Mouse (Mus musculus): ENCODE results near the gene Obscn. TPM values are rescaled to one million over a fixed set of nuclear protein-coding genes. Genes with fewer than 3 reads are reported as not detected.

The Obscn gene
- polyA plus RNA-seq, 1 experiment from 2014 or later, result 20.6 TPM

DNA sequence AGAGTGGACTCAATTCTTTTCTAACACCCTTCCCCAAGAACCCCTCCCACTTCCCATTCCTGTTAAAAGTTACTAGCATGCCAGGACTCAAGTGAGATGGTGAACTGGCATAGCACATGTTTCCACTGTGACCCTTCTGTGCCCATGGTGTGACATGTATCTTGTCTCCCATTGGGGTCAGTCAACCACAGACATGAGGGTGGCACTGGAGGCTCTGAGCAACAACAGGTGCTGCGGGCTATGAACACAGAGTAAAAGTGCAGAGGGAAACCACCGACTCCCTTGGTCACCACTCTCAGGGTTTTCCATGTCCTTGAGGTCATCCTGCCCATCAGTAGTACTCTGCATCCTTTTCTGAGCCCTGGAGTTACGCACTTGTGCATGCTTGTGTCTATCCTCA is 164.4 kb downstream of the Obscn start:
- no peaks in the 10 kb centered on the region for H3K9me3 ChIP-seq
- no peak overlapping the region for H3K4me3 ChIP-seq
- no peak for DNase-seq (ENCODE audit: low spot score)
- H3K27me3 ChIP-seq (ENCODE audit: insufficient read depth, poor library complexity, severe bottlenecking), result no peaks in the 10 kb centered on the region
- H3K27ac ChIP-seq, result no peak overlapping the region
- H3K36me3 ChIP-seq, result peaks cover 37% of the 10 kb centered on the region
- peaks cover 48% of the 10 kb centered on the region for H3K4me1 ChIP-seq
- WGBS, result 82% methylated on average over 3 of the region's 3 CpGs

- H3K27me3 ChIP-seq (ENCODE audit: insufficient read depth, poor library complexity, severe bottlenecking), result no peaks in the 10 kb centered on the region
- 0 out of 2 replicates have a peak overlapping the region, but pooled peaks have one; percentile 36 for H3K27ac ChIP-seq
- 84% methylated on average over 21 of the region's 21 CpGs for WGBS
- no peak for DNase-seq (ENCODE audit: low spot score)
- H3K36me3 ChIP-seq, result peaks cover 37% of the 10 kb centered on the region
- no peaks in the 10 kb centered on the region for H3K9me3 ChIP-seq
- peaks cover 52% of the 10 kb centered on the region for H3K4me1 ChIP-seq
- H3K4me3 ChIP-seq, result no peak overlapping the region
Measured at GRCm38 (mm10) chr11:58970831-58971530, 165.2 kb downstream of the Obscn start.

DNA sequence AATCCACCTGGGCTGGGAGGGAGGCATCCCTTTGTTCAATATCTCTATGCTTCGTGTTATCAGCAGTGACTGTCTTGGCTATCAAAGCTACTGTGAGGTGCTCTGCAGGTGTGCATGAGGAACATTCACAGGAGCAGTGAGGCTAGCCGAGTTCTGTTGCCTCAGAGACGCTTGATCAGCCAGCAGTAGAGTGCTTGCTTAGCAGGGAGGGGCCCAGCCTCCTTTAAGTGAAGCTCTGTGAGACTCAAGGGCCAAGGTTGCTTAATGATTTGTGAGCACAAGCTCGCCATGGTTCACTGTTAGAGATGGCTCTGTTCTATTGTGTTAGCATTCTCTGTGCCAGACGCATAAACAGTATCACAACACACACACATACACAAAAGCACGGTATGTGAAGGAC is 166.5 kb downstream of the Obscn start:
- H3K4me1 ChIP-seq, result peaks cover 61% of the 10 kb centered on the region
- no peak overlapping the region for H3K4me3 ChIP-seq
- no peak for DNase-seq (ENCODE audit: low spot score)
- H3K9me3 ChIP-seq, result no peaks in the 10 kb centered on the region
- no peak overlapping the region for H3K27ac ChIP-seq
- no peaks in the 10 kb centered on the region; the same call in 1 of the 2 replicates for H3K27me3 ChIP-seq (ENCODE audit: insufficient read depth, poor library complexity, severe bottlenecking)
- peaks cover 35% of the 10 kb centered on the region for H3K36me3 ChIP-seq
- 72% methylated on average over 6 of the region's 6 CpGs for WGBS

DNA sequence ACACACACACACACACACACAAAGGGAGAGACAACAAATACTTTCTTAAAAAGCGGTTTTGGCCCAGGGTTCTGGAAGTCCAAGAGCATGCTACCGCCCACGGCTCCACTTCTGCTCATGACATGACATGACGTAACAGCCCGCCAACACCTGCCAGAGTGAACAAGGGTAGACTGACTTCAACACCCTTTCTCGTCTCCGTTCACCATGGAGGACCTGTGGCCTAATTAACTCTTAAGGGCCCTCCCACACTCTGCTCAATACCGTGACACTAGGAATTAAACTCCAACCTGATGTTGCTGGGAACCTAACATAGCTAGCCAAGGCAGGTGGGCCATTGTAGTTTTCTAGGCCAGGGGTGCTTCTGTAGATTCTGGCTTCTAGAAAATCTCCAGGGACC is 167.2 kb downstream of the Obscn start:
- H3K36me3 ChIP-seq, result peaks cover 29% of the 10 kb centered on the region
- WGBS, result 69% methylated on average over 8 of the region's 8 CpGs
- no peaks in the 10 kb centered on the region for H3K9me3 ChIP-seq

GRCm38 (mm10) chr11:58968551-58968950 is 167.7 kb downstream of the Obscn start:
- H3K9me3 ChIP-seq, result no peaks in the 10 kb centered on the region
- 81% methylated on average over 7 of the region's 7 CpGs for WGBS
- peaks cover 54% of the 10 kb centered on the region for H3K4me1 ChIP-seq
- no peak overlapping the region for H3K27ac ChIP-seq
- DNase-seq (ENCODE audit: low spot score), result no peak
- no peak overlapping the region for H3K4me3 ChIP-seq
- peaks cover 27% of the 10 kb centered on the region for H3K36me3 ChIP-seq
- peaks cover 7% of the 10 kb centered on the region; the same call in 1 of the 2 replicates for H3K27me3 ChIP-seq (ENCODE audit: insufficient read depth, poor library complexity, severe bottlenecking)

More for the DNA sequence above, 167.2 kb downstream of the Obscn start:
- Histone ChIP-seq H3K4me3 (no peak overlapping the region), H3K27me3 (ENCODE audit: insufficient read depth, poor library complexity, severe bottlenecking) (peaks cover 3% of the 10 kb centered on the region; the same call in 1 of the 2 replicates), H3K4me1 (peaks cover 56% of the 10 kb centered on the region), H3K27ac (no peak overlapping the region)
- DNase-seq (ENCODE audit: low spot score), result no peak

DNA sequence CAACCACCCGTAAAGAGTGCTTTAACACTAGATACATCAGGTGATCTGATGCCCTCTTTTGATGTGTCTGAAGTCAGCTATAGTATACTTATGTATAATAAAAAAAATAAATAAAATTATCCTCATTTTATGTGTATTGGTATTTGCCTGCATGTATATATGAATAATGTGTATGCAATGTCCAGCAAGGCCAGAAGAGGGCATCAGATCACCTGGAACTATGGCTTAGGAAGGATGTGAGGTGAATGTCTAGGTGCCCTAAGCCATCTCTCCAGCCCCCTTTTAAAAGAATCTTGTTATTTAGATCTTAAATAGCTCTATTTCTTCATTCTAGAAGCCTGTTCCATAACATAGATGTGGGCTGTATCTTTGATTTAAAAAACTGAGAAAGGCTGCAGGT is 168.9 kb downstream of the Obscn start:
- Histone ChIP-seq H3K4me3 (no peak overlapping the region), H3K9me3 (no peaks in the 10 kb centered on the region), H3K27me3 (ENCODE audit: insufficient read depth, poor library complexity, severe bottlenecking) (peaks cover 19% of the 10 kb centered on the region), H3K27ac (no peak overlapping the region), H3K4me1 (peaks cover 53% of the 10 kb centered on the region), H3K36me3 (peaks cover 22% of the 10 kb centered on the region)
- 94% methylated on average over 1 of the region's 1 CpGs for WGBS
- no peak for DNase-seq (ENCODE audit: low spot score)

DNA sequence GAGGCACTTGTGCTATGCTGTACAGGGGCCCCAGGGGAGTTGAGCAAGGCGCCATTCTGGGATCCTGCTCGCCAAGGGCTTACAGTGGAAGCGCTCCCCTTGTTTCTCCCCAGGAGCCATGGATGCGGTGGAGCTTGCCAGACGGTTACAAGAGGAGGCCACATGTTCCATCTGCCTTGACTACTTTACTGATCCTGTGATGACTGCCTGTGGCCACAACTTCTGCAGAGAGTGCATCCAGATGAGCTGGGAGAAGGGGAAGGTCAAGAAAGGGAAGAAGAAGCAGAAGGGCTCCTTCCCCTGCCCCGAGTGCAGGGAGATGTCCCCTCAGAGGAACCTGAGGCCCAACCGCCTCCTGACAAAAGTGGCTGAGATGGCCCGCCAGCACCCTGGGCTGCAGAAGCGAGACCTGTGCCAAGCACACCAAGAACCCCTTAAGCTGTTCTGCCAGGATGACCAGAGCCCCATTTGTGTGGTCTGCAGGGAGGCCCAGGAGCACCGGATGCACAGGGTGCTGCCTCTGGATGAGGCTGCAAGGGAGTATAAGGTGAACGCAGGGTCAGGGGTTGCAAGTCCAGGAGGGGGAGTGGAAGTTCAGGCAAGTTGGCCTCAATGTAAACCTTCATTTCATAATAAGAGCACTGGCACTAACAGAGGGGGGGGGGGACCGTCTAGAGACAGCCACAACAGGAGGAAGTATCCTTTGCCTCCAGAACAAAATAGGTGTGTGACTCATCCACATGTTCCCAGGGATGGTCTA is 171.0 kb downstream of the Obscn start:
- no peak for DNase-seq (ENCODE audit: low spot score)
- H3K27me3 ChIP-seq (ENCODE audit: insufficient read depth, poor library complexity, severe bottlenecking), result peaks cover 31% of the 10 kb centered on the region
- H3K27ac ChIP-seq, result peak overlapping the region; percentile 64
- peaks cover 7% of the 10 kb centered on the region for H3K36me3 ChIP-seq
- H3K4me3 ChIP-seq, result peak overlapping the region; percentile 27; the same call in 1 of the 2 replicates
- H3K4me1 ChIP-seq, result peaks cover 34% of the 10 kb centered on the region
- WGBS, result 42% methylated on average over 12 of the region's 12 CpGs
- 0 out of 2 replicates have a peak, but pooled peaks cover 4% of the 10 kb centered on the region for H3K9me3 ChIP-seq

DNA sequence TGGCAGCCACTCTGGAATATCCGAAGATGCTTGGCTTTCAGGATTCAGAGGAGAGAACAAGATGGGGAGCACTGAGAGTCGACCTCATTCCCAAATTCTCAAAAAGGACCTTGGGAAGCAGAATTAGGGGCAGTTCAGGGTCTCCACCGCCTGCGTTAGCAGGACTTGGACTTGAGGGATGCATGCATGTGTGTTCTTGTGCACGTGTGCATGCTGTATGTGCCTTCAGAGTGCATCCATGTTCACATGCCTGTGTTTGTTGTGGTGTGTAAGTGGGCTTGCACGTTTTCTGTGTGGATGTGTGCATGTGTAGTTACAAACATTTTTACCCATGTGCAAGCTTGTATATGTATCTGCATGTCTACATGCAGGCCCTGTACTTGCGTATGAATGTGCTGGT is 172.0 kb downstream of the Obscn start:
- peaks cover 31% of the 10 kb centered on the region for H3K27me3 ChIP-seq (ENCODE audit: insufficient read depth, poor library complexity, severe bottlenecking)
- no peak for DNase-seq (ENCODE audit: low spot score)
- H3K4me1 ChIP-seq, result peaks cover 32% of the 10 kb centered on the region
- peaks cover 7% of the 10 kb centered on the region for H3K36me3 ChIP-seq
- H3K9me3 ChIP-seq, result 0 out of 2 replicates have a peak, but pooled peaks cover 4% of the 10 kb centered on the region
- no peak overlapping the region for H3K4me3 ChIP-seq
- 87% methylated on average over 7 of the region's 7 CpGs for WGBS
- no peak overlapping the region for H3K27ac ChIP-seq

DNA sequence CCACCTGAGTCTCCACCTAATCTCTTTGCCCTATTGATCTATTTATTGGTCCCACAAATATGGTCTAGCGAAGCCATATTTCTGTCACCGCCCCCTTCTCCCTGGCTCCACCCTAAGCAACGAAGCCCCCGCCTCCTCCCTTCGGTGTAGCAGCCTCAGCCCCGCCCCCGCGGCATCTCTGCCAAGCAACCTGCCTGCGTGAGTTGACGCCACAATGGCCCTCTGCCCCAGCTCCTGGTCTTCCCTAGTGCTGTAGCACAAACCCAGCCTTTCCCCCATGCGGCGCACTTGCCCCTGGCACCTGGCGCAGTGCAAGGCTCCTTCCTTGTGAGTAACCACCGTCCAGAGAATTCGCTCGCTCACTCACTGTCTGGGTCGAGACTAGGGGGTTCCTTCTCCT is 172.7 kb downstream of the Obscn start:
- Histone ChIP-seq H3K4me3 (no peak overlapping the region), H3K9me3 (0 out of 2 replicates have a peak, but pooled peaks cover 4% of the 10 kb centered on the region)
- DNase-seq (ENCODE audit: low spot score), result no peak

GRCm38 (mm10) chr11:58961364-58962177 is 174.6 kb downstream of the Obscn start:
- H3K27me3 ChIP-seq (ENCODE audit: insufficient read depth, poor library complexity, severe bottlenecking), result peaks cover 31% of the 10 kb centered on the region
- H3K27ac ChIP-seq, result no peak overlapping the region
- H3K4me1 ChIP-seq, result peaks cover 37% of the 10 kb centered on the region
- peak overlapping the region; percentile 30 for H3K4me3 ChIP-seq
- H3K9me3 ChIP-seq, result 0 out of 2 replicates have a peak, but pooled peaks cover 4% of the 10 kb centered on the region
- 47% methylated on average over 50 of the region's 50 CpGs for WGBS
- DNase-seq (ENCODE audit: low spot score), result no peak
- peaks cover 11% of the 10 kb centered on the region; the same call in 1 of the 2 replicates for H3K36me3 ChIP-seq

More for the DNA sequence above, 172.7 kb downstream of the Obscn start:
- WGBS, result 30% methylated on average over 17 of the region's 17 CpGs
- Histone ChIP-seq H3K27me3 (ENCODE audit: insufficient read depth, poor library complexity, severe bottlenecking) (peaks cover 31% of the 10 kb centered on the region), H3K27ac (no peak overlapping the region), H3K4me1 (peaks cover 32% of the 10 kb centered on the region), H3K36me3 (peaks cover 6% of the 10 kb centered on the region)

- 4% methylated on average over 40 of the region's 40 CpGs for WGBS
- Histone ChIP-seq H3K27ac (peak overlapping the region; percentile 33; the same call in 1 of the 2 replicates), H3K36me3 (peaks cover 12% of the 10 kb centered on the region; the same call in 1 of the 2 replicates), H3K27me3 (ENCODE audit: insufficient read depth, poor library complexity, severe bottlenecking) (peaks cover 31% of the 10 kb centered on the region), H3K9me3 (0 out of 2 replicates have a peak, but pooled peaks cover 4% of the 10 kb centered on the region), H3K4me1 (peaks cover 34% of the 10 kb centered on the region), H3K4me3 (peak overlapping the region; percentile 57)
- DNase-seq (ENCODE audit: low spot score), result peak; percentile 95
Measured at GRCm38 (mm10) chr11:58959921-58960465, 176.2 kb downstream of the Obscn start.

DNA sequence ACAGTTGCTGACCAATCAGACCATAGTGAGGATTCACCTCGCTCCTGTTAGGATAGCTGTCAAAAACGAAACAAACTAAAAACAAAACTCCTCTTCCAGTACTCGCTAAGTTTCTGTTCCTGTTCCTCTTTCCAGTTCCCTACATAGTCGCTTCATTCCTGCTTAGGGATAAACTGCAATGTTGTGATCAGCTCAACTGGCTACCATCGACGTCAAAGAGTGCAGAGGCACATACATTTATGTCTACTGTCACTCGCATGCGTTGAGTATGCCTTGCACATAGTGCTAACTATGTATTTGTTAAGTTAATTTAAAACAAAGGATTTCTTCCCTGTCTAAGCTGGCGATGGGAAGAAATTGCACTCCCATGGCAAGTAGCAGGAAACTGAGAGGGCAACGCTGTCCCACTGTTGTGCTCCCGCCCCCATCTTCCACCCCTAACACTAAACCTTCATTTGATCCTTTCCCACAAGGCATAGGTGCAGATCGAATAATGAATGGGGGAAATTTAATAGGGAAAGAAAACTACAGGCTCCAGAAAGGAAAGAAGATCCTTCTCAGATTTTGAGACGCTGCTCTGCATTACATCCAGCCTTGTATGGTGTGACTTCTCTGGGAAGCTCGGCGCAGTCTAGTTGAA is 176.9 kb downstream of the Obscn start:
- Histone ChIP-seq H3K36me3 (peaks cover 12% of the 10 kb centered on the region; the same call in 1 of the 2 replicates), H3K4me1 (peaks cover 29% of the 10 kb centered on the region), H3K4me3 (peak overlapping the region; percentile 57), H3K27ac (no peak overlapping the region), H3K27me3 (ENCODE audit: insufficient read depth, poor library complexity, severe bottlenecking) (peaks cover 31% of the 10 kb centered on the region), H3K9me3 (0 out of 2 replicates have a peak, but pooled peaks cover 4% of the 10 kb centered on the region)
- no peak for DNase-seq (ENCODE audit: low spot score)
- 41% methylated on average over 15 of the region's 15 CpGs for WGBS
